Mouse (Mus musculus) mature B cell (primary cell): ENCODE results near the gene B4galnt1.

Experiments used
- in situ Hi-C: fragments of 300-500 bp; cut with MboI; formaldehyde crosslinking; loops from 2 replicates; pipeline ENCODE4 v1.14.3; 2019

B4galnt1 gene

GRCm38 (mm10) chr10:127208921-127209320, 43.9 kb downstream of the B4galnt1 start:
- in situ Hi-C loops, result no loop called here

- in situ Hi-C loops, result no loop called here
These were observed 45.0 kb downstream of the B4galnt1 start for GRCm38 (mm10) chr10:127209928-127210570.

- in situ Hi-C loops, result no loop called here
These were observed 46.0 kb downstream of the B4galnt1 start for GRCm38 (mm10) chr10:127210961-127211405.

- in situ Hi-C loops, result no loop called here
These were observed 46.4 kb downstream of the B4galnt1 start, which contains the start of gene Pip4k2c for GRCm38 (mm10) chr10:127211414-127211854. Pip4k2c (minus strand) TSS chr10:127211585.

GRCm38 (mm10) chr10:127213272-127213671, 48.2 kb downstream of the B4galnt1 start:
- in situ Hi-C loops, result no loop called here

- in situ Hi-C loops, result no loop called here
These were observed 48.8 kb downstream of the B4galnt1 start for GRCm38 (mm10) chr10:127213704-127214421.

- in situ Hi-C loops, result no loop called here
These were observed 49.4 kb downstream of the B4galnt1 start for GRCm38 (mm10) chr10:127214422-127214803.

- in situ Hi-C loops, result no loop called here
These were observed 51.4 kb downstream of the B4galnt1 start for GRCm38 (mm10) chr10:127216456-127216855.

- in situ Hi-C loops, result no loop called here
These were observed 52.2 kb downstream of the B4galnt1 start for GRCm38 (mm10) chr10:127217177-127217576.

GRCm38 (mm10) chr10:127218339-127218738, 53.3 kb downstream of the B4galnt1 start:
- in situ Hi-C loops, result no loop called here
